Mouse (Mus musculus): ENCODE results near the gene Efcab8.

DNA sequence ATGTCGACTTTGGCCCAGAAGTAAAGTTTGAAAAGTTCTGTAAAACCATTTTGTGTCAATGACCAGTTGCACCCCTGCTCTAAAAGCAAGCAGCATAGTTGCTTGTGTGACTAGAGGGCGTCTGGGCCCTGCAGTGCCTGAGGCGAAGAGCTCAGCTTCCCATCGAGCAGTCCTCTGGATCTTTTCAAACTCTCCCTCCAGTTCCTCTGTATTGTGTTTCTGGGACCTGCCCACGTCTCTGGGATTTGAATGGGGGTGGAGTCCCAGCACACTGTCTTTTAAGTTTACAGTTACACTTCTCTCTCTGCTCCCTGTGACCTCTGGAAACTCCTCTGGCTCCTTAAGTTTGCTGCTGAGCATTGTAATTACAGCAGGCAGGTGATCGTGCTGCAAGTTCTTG is 12.2 kb upstream of the Efcab8 start:
- no peak for TF ChIP-seq CTCF (IDR thresholded peaks at IDR 0.05; ENCODE audit: borderline replicate concordance, control insufficient read depth, extremely low read depth, insufficient read depth, low read length, poor library complexity)
- TF ChIP-seq POLR2A (IDR thresholded peaks at IDR 0.05; ENCODE audit: control insufficient read depth, extremely low read depth, insufficient read depth, low read length, poor library complexity): no peak

Data from thymus, adult 2 months (tissue).